Mouse (Mus musculus) embryo, embryonic 10.5 days (tissue): ENCODE data around the gene Zfp628.

Experiments used
- DNase-seq: peaks from one replicate; pipeline ENCODE4 v3.0.0-alpha.2; 2015; ENCODE audit warnings: low spot score

Zfp628 gene

GRCm38 (mm10) chr7:4940068-4940479 lies 25.1 kb downstream of the Zfp628 start:
- peak; percentile 89 for DNase-seq

- DNase-seq, result no peak
These were observed 27.7 kb downstream of the Zfp628 start for GRCm38 (mm10) chr7:4942673-4943072.

- DNase-seq, result peak; percentile 95
These were observed 28.3 kb downstream of the Zfp628 start for GRCm38 (mm10) chr7:4943223-4943815.

GRCm38 (mm10) chr7:4947855-4948254 lies 32.8 kb downstream of the Zfp628 start:
- no peak for DNase-seq

GRCm38 (mm10) chr7:4948386-4948785 lies 33.4 kb downstream of the Zfp628 start:
- DNase-seq, result no peak

GRCm38 (mm10) chr7:4950561-4951342 lies 35.7 kb downstream of the Zfp628 start:
- no peak for DNase-seq

- no peak for DNase-seq
These were observed 38.9 kb downstream of the Zfp628 start for GRCm38 (mm10) chr7:4953815-4954445.

GRCm38 (mm10) chr7:4957361-4957760 lies 42.3 kb downstream of the Zfp628 start:
- DNase-seq, result no peak

- no peak for DNase-seq
These were observed 48.5 kb downstream of the Zfp628 start for GRCm38 (mm10) chr7:4963527-4963926.

- DNase-seq, result peak; percentile 73
These were observed 49.3 kb downstream of the Zfp628 start, which contains the start of gene Sbk2 for GRCm38 (mm10) chr7:4964272-4964671. Gene Sbk2, minus strand, starts transcription at chr7:4964406.

GRCm38 (mm10) chr7:4964988-4965387 lies 50.0 kb downstream of the Zfp628 start:
- DNase-seq, result no peak

- no peak for DNase-seq
These were observed 56.1 kb downstream of the Zfp628 start, which contains the start of gene Sbk3 for GRCm38 (mm10) chr7:4971068-4971467. Gene Sbk3, minus strand, starts transcription at chr7:4971168.
